Mouse (Mus musculus): ENCODE results near the gene Prdm5.

Gene Prdm5

DNA sequence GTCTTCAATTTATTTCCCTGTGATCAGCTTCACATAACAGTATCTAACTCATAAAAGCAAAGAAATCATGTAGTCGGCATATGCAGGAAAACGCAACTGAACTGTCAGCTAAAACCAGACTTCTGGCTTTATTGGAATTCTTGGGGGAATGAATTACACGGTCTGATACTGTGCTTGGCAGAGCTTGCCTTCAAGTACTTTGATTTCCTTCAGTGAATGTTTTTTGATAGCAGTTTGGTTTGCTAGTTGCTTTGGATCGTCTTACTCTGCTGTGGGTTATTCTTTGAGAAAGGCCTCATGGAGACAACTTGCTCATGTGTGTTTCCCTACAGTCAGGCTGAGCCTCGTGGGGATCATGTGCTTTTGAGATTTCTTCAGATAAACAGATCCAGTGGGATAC lies 52.7 kb downstream of the Prdm5 start:
- DNase-seq (ENCODE audit: low read depth, low spot score), result no peak

DNA sequence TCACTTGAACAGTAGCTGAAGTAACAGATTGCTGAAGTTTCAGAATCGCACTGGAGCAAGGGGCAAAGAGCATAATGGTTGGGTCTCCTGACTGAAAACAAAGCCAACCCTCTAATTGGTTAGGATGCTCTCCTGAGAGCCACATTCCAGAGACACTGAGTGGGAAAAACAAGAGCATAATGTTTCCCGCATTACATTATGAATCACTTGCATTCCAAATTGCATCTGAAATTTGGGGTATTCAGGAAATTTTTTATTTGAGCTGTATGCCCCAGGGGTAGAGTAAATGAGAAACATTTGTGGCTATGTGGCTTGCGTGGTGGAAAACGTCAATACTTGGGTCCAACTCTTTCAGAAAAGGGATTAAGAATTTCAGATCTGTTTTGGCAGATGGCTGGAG lies 55.2 kb downstream of the Prdm5 start:
- no peak for DNase-seq (ENCODE audit: low read depth, low spot score)

DNA sequence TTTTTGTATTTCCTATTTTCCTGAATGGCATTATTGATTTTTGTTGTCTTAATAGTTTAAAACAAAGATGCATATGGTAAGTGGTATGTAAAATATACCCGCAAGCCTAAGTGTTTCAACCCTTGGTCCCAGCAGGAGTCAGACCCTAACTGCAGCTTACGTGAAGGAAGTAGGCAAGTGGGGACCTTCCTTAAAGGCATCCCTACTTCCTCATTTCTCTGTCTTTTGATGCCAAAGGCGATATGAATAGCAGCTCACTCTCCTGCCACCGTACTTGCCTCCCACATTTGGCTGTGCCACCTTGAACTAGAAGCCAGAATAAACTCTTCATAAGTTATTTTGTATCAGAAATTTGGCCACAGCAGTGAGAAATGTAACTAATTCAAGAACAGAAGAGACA lies 63.8 kb downstream of the Prdm5 start:
- DNase-seq (ENCODE audit: low read depth, low spot score), result no peak

DNA sequence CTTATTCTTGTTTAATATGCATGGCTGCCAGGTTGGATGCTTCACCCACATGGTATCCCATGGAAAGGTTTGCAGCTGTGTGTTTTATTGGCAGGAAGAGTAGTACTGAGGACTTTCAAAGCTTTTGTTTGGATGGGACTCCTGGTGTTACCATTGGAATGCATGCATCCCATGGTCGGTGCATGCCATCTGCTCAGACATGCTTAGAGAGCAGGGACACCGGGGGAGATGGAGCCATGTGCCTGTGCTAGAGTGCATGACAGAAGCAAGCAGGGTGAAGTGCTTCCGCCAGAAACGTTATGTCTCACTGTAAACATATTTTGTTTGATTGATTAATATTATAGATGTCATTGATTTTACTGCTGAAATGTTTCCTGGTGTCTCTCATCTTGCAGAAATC lies 70.3 kb downstream of the Prdm5 start:
- DNase-seq (ENCODE audit: low read depth, low spot score), result no peak

DNA sequence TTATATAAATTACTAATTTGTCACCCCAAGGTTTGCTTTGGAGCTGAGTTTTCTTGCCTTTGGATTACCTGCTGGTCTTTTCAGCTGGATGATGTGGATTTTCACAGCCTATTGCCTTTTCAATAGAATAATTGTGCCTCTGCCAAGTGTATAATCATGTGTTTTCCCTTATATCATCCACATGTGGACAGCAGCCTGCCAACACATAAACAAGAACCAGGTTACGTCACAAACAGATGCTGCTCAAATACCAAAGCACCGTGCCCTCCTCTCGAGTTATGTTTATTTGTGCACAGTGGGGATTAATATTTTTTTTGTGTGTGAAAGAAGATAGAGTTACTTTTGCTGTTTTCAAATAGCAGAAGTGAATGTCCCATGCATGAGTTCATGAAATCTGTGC lies 70.9 kb downstream of the Prdm5 start:
- no peak for DNase-seq (ENCODE audit: low read depth, low spot score)

DNA sequence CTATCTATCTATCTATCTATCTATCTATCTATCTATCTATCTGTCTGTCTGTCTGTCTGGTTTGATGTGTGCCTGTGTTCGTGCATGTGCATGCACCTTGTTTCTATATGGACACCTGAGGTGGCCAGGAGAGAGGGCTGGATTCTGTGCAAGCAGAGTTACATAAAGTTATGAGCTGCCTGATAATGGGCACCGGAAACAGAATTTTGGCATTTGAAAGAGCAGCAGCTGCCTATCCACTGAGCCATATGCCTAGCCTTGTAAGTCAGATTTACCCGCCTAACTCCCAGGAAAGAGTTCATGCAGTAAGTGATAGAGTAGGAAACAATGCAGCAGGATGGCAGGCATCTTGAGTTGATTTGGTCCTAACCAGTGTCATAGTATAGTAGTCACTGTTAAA lies 71.4 kb downstream of the Prdm5 start:
- DNase-seq (ENCODE audit: low read depth, low spot score), result no peak

DNA sequence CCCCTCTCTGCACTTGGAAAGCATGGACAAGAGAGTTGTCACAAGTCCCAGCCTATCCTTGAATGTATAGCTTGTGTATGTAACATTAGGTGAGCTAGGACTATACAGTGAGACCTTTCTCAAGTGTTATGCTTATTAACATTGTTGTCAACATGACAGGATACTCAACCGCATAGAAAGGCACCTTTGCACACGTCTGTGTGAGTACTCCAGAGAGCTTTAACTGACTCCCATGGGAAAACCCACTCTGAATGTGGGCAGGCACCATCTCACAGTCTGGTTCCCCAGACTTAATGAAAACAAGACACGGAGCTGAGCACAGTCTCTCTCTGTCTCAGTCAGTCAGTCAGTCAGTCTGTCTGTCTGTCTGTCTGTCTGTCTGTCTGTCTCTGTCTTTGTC lies 75.2 kb downstream of the Prdm5 start:
- no peak for DNase-seq (ENCODE audit: low read depth, low spot score)

DNA sequence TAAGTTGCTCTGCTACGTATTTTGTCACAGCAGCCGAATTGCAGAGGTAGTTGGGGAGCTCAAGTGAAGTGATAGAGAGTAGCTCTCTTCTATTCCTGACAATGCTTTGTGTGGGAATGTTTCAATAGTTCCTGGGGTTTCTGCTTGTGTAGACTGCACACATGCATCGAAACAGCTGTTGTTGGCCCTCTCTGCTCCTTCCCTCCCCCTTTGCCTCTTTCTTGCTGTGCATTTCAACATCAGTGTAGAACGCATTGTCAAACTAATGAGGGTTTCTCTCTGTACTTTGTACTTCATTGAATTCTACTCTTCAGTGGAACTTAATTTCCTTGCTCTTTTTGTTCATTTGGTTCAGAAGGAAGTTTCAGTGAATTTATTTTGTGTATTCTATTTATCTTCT lies 75.8 kb downstream of the Prdm5 start:
- no peak for DNase-seq (ENCODE audit: low read depth, low spot score)

DNA sequence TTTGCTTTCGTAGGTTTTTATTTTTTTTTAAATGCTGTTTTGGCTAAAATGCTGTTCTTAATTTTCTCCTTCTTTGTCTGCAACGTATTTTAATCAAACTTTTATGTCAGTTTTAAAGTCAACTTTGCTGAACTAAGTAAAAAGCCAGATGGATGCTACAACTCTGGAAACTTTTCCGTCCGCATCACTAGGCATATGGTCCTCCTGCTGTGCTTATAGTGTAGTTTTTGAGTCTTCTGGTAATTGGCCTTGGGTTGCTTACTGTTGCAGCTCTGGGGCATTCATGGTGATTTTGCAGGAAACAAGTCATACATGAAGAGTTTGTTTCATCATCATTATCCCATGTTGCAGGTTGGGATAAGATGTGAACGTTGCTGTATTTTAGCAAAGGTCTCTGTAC lies 81.8 kb downstream of the Prdm5 start:
- DNase-seq (ENCODE audit: low read depth, low spot score), result no peak

DNA sequence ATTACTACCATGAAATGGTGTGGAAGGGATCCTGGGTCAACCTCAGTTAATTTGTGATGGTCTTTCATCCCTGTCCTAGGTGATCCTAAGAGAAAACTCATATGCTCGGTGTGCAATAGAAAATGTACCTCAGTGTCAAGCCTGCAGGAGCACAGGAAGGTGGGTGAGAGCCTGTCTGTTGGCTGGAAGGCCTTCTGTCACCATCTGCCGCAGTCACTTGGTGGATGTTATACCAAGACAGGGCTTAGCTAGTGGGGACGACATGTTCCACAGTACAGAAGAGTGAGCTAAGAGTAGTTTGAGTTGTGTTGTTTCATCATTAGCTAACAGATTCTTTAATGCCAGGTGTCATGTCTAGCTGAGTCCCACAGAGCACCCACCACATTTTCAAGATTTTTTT lies 84.0 kb downstream of the Prdm5 start:
- DNase-seq (ENCODE audit: low read depth, low spot score), result no peak

DNA sequence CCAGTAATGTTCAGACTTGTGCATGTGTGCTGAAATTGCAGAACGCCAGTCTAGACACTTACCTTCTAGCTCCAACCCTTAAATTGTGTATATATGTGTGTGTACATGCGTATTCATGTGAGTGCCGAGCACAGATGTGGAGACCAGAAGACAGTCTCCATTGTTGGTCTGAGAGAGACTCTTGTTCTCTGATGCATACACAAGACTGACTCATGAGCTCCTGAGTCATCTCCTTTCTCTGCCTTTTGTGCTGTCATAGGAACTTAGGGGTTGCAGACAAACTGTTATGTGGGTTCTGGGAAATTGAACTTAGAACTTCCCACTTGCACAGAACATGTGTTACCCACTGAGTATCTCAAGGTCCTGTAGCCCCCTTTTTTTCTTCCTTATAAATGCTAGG lies 85.4 kb downstream of the Prdm5 start:
- no peak for DNase-seq (ENCODE audit: low read depth, low spot score)

DNA sequence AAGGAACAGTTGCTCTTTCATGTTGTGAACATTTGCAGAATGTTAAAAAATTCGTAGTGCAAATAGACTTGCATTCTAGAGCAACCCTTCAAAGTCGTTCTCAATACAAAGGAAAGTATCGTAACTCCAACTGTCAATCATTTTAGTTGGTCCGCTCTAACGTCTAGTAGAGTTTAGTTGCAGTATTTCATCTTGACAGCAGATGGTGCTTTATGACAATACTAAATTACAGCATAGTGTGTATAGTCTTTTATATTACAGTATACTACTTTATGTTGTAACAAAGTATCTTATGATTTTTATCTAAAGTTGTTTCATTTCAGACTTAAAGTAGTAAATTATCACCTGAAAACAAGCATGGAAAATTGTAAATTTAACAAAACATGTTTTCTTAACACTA lies 86.1 kb downstream of the Prdm5 start:
- no peak for DNase-seq (ENCODE audit: low read depth, low spot score)

DNA sequence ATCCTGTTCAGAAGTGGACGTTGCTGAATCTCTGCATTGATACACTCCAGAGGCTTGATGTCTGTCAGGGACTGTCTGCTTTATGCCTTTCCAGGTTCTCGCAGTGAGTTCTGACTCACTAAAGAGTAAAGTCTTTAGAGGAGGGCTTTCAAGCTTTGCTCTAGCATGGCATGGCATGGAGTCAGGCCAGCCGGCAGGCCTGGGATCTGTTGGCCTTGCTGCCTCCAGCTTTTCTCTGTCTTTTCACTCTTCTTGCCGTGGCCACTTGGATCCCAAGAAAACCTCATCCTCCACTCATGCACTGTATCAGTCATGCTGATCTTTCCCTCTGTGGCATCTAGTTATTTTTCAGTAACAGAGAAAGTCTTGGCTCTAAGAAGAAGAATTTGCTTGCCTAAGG lies 87.1 kb downstream of the Prdm5 start:
- DNase-seq (ENCODE audit: low read depth, low spot score), result no peak

DNA sequence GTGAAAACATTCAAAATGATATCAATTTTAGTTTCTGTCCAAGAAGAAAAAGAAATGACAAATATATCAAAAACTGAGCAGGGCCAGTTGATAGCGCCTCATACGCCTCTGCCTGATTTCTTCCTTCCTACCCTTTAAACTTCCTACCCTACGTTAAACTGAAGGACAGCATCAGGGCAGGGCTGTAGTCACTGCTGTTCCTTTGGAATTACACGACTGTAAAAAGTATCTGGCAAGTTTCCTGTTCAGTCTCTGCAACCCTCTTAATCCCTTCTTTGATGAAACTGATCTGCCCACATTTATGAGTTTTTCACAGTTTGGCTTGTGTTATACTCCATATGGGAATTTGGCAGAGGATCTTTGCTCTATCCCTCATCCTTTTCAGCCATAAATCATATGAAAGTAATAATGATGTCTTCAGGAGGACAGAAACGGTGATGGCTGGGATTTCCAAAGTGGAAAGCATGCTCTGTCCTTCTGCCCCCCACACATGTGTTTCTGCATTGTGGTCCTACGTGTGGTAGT lies 93.0 kb downstream of the Prdm5 start:
- no peak for DNase-seq (ENCODE audit: low read depth, low spot score)

DNA sequence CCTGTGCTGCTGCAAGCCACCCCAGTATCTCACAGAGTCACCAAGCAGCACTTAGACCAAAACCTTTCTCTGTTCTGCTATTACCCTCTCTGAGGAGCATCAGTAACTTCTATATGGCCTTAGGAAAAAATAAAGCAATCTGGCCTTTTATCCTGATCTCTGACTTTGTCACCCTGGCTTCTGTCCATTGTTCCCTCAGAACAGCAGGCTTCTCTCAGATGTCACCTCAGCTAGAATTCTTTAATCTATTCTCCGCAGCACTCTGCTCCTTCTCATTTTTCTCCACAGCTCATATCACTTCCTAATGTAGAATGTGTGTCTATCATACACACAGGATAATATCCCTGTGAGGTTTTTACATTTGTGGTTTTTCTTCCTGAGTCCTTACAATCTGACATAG lies 99.5 kb downstream of the Prdm5 start:
- DNase-seq (ENCODE audit: low read depth, low spot score), result no peak

DNA sequence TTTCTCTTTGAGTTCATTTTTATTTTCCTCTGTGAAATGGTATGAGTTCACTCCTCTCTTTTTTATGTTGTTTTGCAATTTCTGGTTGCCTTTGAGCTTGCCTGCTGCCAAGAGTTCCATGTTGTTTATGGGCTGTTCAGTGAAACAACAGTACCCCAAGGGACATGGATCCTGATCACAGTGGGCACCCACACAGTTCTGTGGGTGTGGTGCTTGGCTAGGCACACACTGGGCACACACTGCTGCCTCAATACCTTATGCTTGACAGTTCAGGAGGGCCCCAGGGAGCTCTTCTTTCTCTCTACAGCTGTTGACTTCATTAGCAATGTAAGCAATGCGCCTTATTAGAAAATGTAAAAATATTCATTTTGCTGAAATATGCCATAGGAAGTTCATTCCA lies 110.0 kb downstream of the Prdm5 start:
- DNase-seq (ENCODE audit: low read depth, low spot score), result no peak

DNA sequence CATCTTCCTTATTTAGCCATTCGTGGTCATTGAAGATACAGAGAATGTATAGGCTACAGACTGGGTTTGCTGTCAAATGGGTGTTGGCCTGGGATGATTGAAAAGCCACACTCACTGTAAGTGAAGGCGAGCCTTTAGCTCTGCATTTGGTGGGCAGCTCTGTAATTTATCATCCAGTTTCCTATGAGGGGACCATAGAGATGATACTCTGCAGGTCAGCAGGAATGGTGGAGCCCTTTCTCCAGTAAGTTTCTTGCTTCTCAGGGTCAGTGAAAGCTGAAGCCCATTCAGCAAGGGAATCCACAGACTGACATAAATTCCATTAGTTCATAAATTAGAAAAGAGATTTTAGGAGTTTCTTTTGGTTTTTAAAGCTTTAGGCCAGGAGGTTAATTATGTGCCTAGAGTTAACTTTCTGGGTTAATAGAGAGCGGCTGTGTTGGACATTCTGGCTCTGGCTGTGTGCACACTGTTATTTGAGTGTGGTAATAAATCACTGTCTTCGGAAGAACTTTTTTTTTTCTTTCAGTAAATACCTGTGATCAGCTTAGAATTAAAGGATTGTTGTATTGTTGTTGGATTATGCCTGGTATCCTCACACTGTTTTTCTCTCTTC lies 113.4 kb downstream of the Prdm5 start:
- no peak for DNase-seq (ENCODE audit: low read depth, low spot score)

DNA sequence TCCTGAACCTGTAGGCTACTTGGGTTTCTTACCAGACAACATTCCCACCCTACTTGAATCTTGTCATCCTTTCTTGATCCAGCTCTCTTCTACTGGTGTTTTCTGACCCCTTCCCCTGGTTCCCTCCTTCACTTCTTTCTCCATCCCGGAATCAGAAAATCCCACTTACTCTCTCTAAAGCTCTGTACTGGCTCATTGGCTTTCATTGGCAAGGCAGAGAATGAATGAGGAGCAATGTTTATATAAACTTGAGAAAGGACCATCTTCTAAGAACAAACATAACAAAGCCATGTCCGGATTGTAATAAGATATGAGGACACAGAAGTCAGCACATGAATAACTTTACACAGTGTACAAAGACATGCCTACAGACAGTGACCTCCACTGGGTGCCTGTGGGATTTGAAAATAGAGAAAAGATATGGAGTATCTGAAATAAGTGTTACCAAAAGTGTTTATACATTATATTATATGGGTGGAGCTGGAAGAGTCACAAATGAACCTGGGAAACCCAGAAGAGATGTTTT lies 127.9 kb downstream of the Prdm5 start:
- no peak for DNase-seq (ENCODE audit: low read depth, low spot score)

DNA sequence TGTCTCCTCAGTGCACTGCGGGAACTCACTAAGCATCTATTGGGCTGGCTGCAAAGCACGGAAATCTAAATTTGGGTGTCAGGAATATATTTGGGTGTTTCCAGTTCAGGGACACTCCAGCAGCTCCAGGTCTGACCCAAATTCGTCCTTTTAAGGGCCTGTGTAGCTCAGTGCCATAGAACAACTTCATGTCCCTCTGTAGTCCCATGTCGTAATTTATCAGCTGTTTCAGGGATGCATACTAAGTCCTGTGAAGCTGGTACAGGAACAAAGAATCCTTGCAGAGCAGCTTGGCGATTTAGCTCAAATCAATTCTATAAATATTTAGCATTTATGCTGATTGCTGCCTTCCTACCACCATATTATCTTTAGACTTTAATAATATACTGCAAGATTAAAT lies 136.6 kb downstream of the Prdm5 start:
- DNase-seq (ENCODE audit: low read depth, low spot score), result no peak

DNA sequence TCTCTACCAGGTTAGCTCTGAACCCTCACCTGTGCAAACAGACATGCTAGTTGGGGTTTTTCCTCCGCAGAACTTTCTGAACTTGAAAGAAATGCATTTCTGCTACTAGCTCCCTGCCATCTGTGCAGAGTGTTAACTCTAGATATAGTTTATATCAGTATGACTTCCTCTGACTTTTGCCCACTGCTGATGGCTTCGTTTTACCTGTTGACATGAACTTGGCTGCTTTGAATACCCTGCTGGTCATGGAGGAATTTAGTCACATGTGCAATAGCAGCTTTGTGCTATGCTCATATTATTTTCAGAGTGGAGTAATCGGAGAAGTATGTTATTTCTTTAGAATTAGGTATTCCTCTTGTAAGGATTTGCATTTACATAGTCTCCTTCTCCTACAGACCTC lies 142.9 kb downstream of the Prdm5 start:
- DNase-seq (ENCODE audit: low read depth, low spot score), result no peak

DNA sequence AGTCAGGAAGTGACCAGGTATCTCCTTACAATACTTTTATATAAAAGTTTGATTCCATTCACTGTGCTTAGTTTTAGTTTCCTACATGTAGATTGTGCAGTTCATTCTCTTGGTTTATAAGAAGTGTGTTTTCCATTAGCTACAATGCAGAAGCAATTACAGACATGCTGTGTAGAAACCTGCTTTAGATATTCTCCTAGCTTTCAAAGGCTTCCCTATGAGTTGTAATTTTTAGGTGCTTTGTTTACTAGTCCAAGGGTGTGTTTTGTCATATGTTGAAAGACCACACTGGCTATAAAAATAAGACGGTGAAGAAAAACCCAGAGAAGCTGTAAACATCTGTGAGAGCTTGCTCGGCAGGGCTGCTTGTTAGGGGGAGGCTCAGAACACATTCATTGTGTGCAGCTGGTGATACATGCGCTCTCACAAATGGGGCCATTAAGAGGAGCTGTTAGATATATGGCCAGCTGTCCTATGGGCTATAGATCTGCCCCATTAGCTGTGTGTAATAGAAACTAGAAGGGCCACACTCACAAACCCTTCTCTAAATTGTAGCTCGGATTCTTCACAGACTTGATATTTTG lies 144.8 kb downstream of the Prdm5 start:
- no peak for DNase-seq (ENCODE audit: low read depth, low spot score)

DNA sequence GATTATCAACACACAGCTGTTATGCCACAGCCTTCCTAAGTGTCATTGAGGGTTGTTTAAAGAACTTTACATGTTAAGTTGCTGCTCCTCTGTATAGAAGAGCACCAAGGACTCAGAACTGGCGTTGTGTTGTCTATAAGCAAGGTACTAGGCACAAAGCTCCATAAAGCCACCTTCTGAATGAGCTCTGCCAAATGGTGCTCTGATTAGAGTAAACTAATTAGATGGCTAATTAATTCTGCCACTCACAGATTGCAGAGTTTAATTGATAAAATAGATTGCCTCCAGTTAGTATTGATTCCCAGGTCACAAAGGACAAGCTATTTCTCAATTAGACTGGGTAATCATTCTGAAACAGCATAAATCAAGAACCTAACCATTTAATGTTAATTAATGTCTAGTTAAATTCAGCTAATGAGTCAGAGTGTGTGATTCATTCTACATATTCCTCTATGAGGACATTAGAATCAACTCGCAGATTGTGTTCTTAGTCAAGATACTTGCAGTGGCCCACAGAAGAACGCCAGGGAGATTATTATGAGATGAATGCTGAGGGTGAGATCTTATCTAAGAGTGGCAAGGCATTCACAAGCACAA lies 147.0 kb downstream of the Prdm5 start:
- DNase-seq (ENCODE audit: low read depth, low spot score), result no peak

DNA sequence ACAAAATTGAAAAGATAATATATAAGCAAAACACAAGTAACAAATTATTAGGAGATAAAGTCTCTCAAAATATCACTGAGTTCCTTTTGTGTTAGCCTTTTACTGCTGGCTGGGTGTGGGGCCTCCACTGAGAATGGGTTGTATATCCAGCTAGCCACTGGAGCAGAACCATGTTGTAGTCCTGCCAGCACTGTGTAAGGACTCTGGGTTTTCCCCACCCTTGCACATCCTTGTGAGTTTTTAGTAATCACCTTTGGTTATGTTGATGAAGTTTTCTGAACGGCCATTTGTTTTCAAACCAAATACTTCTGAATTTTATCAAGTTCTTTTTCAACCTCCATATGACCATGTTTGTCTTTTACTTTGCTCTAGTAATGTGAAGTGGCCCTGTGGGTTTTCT lies 151.7 kb downstream of the Prdm5 start:
- DNase-seq (ENCODE audit: low read depth, low spot score), result no peak

Data from retina, postnatal 7 days (tissue).